Mouse (Mus musculus) MEL (cell line): ENCODE measurements around the gene Cdk18.

Experiments used
- CTCF ChIP-seq, 3 experiments: IDR thresholded peaks in 2 of 3; conservative IDR thresholded peaks in 1 of 3; 2 replicates each; pipeline ENCODE4 v1.5.1; 2011 to 2012; ENCODE audit warnings: low read length in 3 of 3, low read depth in 2 of 3, mild to moderate bottlenecking in 2 of 3, improper control_type of control experiment in 1 of 3, inconsistent platforms in 1 of 3, mixed read lengths in 1 of 3, moderate library complexity in 1 of 3; ENCODE audit not compliant: control insufficient read depth in 1 of 3, insufficient read depth in 1 of 3, poor library complexity in 1 of 3, severe bottlenecking in 1 of 3
- E2F4 ChIP-seq: IDR thresholded peaks from 2 replicates; pipeline ENCODE4 v1.6.1; 2011; ENCODE audit warnings: low read depth, low read length, improper control_type of control experiment, borderline replicate concordance
- EP300 ChIP-seq, 2 experiments: IDR thresholded peaks; 2 replicates each; pipeline ENCODE4 v1.6.1; 2011; ENCODE audit warnings: improper control_type of control experiment in 2 of 2, low read length in 2 of 2, low read depth in 1 of 2, mild to moderate bottlenecking in 1 of 2
- HCFC1 ChIP-seq: IDR thresholded peaks from 2 replicates; pipeline ENCODE4 v1.6.1; 2012; ENCODE audit warnings: low read depth, mild to moderate bottlenecking, inconsistent platforms, low read length, improper control_type of control experiment, moderate library complexity
- MAFK ChIP-seq: IDR thresholded peaks from 2 replicates; pipeline ENCODE4 v1.6.1; 2011; ENCODE audit warnings: low read depth, mild to moderate bottlenecking, low read length, improper control_type of control experiment, borderline replicate concordance
- MYB ChIP-seq: IDR thresholded peaks from 2 replicates; pipeline ENCODE4 v1.6.1; 2011; ENCODE audit warnings: mild to moderate bottlenecking, low read depth, low read length, improper control_type of control experiment
- POLR2A ChIP-seq, 2 experiments: IDR thresholded peaks; 2 replicates each; pipeline ENCODE4 v1.6.1; 2011 to 2012; ENCODE audit warnings: low read length in 2 of 2, mild to moderate bottlenecking in 2 of 2, control low read depth in 1 of 2, improper control_type of control experiment in 1 of 2, low read depth in 1 of 2, moderate library complexity in 1 of 2; ENCODE audit not compliant: control insufficient read depth in 1 of 2, insufficient read depth in 1 of 2, poor library complexity in 1 of 2
- RCOR1 ChIP-seq: IDR thresholded peaks from 2 replicates; pipeline ENCODE4 v1.6.1; 2012; ENCODE audit warnings: low read depth, mild to moderate bottlenecking, inconsistent platforms, low read length, improper control_type of control experiment
- TCF12 ChIP-seq: IDR thresholded peaks from 2 replicates; pipeline ENCODE4 v1.6.1; 2014; ENCODE audit warnings: low read depth, mild to moderate bottlenecking, inconsistent platforms, low read length, improper control_type of control experiment, moderate library complexity
- ZNF384 ChIP-seq: IDR thresholded peaks from 2 replicates; pipeline ENCODE4 v1.6.1; 2012; ENCODE audit warnings: low read depth, mild to moderate bottlenecking, inconsistent platforms, low read length, improper control_type of control experiment

GRCm38 (mm10) chr1:132140171-132140570, 687 bp upstream of the Cdk18 start:
- TF ChIP-seq TCF12 (no peak), HCFC1 (0 out of 2 replicates have a peak, but pooled peaks have one; percentile 23), CTCF (IDR thresholded peaks at IDR 0.05 in 2 of 3, conservative IDR thresholded peaks at IDR 0.05 in 1 of 3; ENCODE audit: control insufficient read depth in 1 of 3, insufficient read depth in 1 of 3, low read depth in 2 of 3, low read length in 3 of 3, poor library complexity in 1 of 3, severe bottlenecking in 1 of 3) (peak; percentile 74 to 86 (median 76)), MAFK (no peak), E2F4 (no peak), MYB (no peak), EP300 (IDR thresholded peaks at IDR 0.05; ENCODE audit: low read depth in 1 of 2, low read length in 2 of 2) (no peak), ZNF384 (no peak), RCOR1 (no peak), POLR2A (IDR thresholded peaks at IDR 0.05; ENCODE audit: control insufficient read depth in 1 of 2, insufficient read depth in 1 of 2, low read depth in 1 of 2, low read length in 2 of 2, poor library complexity in 1 of 2) (no peak)
